Mouse (Mus musculus): ENCODE measurements around the gene Pink1.
"Not testable (repeated sequence)": the region's sequence is repeated elsewhere in the genome, so short reads cannot be mapped to it uniquely, and the experiment has no call there.

DNA sequence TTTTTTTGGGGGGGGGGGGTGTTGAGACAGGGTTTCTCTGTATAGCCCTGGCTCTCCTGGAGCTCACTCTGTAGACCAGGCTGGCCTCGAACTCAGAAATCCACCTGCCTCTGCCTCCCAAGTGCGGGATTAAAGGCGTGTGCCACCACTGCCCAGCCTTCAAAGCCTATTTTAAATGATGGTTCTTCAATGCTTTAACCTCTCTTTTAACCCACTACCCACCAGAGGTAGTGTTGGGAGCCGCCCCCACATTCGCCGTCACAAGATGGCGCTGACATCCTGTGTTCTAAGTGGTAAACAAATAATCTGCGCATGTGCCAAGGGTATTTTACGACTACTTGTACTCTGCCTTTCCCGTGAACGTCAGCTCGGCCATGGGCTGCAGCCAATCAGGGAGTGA lies 1.0 kb upstream of the Pink1 start:
- TF ChIP-seq POLR2A (IDR thresholded peaks at IDR 0.05; ENCODE audit: control insufficient read depth, low read depth, low read length); CTCF (IDR thresholded peaks at IDR 0.05; ENCODE audit: control insufficient read depth, insufficient read depth, insufficient replicate concordance, low read depth, low read length): not testable (repeated sequence)

All from testis, adult 2 months (tissue).